Mouse (Mus musculus) v-Abl transformed pro-B cells (cell line): ENCODE measurements at regions not wholly inside any gene's neighbourhood (a gene's known extent, or its start where the extent isn't known, plus 50 kb on each side); places are given as distances from the start of the nearest gene placed in this dataset.

ENCODE experiments used
- in situ Hi-C, 2 experiments: fragments of 400-800 bp; cut with MboI; formaldehyde crosslinking; loops; one replicate each; pipeline ENCODE4 v1.15.1; 2025; ENCODE audit not compliant: unreplicated experiment in 2 of 2

DNA sequence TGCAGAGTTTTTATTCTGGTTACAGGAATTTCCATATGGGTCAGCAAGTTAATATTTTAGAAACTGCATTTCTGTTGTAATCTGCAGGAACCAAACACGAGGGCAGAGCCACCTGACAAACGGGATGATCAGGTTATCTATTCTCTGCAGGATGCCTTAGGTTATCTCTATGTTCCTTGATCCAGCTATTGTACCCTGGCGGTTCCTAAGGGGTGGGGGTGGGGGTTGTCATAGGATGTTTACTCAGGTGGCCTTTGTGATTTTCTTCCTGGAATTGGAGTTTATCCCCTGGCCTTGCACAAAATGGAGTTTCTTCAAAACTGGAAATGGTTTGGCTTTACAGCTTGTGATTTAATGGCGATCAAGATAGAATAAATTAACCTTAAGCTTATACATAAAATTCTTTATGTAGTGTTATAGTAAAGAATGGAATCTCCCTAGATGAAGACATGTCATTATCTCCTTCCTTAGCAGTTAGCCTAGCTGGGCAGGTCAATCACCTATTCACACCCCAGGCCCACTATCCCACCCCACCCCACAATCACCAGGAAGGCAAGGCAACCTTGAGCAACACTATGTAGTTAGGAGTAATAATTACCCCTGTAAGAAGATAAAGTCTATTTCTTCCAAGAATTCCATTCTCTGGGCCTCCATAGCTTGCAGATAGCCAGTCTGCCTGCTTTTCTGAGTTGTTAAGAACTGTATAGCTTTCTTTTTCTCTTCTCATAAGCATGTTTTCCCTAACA is 192.3 kb upstream of the B430218F22Rik start:
- in situ Hi-C loops = no loop called here

DNA sequence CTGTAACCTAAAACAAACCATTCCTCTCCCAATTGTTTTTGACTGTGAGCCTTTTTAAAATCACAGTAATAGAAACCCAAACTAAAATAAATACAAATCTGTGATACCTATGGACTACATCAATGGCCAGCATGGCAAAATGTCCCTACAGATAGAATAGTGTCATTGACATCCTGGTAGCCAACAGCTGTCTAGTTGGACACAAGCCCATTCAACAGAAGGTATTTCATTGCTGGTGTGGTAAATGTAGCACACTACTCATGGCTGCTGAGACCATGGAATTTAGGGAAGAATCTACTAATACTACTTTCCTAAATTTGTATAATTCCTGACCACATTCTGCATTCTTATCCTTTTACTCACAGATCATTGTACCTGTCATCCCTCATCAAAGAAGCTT is 178.3 kb upstream of the B430218F22Rik start:
- in situ Hi-C loops = no loop called here

DNA sequence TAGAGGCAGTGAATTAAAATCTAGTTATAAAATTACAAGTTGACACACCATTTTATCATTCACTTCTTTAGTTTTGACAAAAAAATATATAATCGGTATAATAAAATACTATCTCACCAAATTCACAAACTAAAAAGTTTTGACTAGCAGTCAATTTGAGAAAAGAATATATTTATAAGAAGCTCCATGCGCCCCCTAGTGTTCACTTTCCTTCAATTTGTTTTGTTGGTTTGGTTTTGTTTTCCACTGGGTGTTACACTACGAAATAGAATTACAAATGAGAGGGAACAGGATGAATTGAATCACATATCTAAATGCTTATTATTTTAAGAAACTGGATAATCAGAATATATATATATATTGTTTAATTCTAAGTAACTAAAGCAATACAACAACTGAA is 159.1 kb upstream of the B430218F22Rik start:
- in situ Hi-C loops = loop anchor here (5.0 to 25.0 kb wide), 4 partner anchors 563 to 1040 kb away; partner anchors contain the start of genes Emb (in 1 of the 2) and Gm17509 (in 1 of the 2)

DNA sequence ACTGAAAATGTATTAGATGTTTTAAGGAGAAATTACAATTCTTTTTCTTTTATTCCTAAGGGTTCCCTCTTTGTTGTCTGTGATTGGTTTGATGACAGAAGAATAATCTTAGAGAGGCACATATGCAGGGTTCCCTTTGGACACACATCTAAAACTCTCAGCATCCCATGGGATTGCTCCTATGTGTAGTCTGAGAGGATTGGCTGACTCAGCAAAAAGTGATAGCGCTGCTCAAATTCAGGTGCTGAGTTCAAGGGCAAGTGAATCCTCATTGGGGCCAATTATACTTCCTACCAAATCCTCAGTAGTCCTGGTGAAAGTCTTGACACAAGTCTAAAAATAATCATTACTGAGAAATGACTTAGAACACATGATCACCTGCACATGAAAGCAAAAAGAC is 148.5 kb upstream of the B430218F22Rik start:
- in situ Hi-C loops = loop anchor here (25.0 kb wide), 2 partner anchors 1026 to 1051 kb away; partner anchors contain the start of genes Emb (in 1 of the 2) and Gm17509 (in 1 of the 2)

DNA sequence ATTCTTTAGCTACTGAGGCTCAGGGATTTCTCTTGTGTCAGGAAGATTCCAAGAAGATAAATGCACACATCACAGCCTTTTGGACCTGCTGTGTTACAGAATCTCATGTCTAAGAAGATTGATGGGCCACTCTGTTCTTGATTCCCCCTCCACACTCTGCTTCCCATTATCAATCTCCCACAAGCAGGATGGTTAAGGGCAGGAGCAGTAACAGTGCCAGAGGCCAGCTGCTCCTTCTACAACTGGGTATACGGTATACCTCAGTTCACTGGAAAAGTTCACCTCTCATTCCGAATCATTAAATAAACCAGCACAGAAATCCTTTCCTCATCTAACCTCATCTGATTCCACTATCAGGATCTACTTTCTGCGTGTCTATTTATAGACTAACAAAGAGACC is 141.8 kb upstream of the B430218F22Rik start:
- in situ Hi-C loops = loop anchor here (25.0 kb wide), 2 partner anchors 1032 to 1057 kb away; partner anchors contain the start of genes Emb (in 1 of the 2) and Gm17509 (in 1 of the 2)

DNA sequence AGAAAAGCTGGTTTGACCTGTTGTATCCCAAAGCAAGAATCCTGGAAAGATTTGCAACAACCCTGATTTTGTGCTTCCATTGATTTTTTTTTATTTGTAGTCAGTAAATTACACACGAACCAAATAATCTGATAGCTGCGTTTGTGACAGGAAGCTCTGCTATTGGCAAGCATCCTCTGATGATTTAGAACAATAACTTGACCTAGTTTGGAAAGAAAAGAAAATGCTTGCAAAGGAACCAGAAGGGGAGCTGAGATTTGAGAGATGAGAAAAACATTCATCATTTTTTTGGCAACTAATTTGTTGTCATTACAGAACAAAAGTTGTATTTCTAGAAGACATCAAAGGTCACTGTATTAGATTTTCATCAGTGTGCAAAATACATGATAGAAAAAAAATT is 140.9 kb upstream of the B430218F22Rik start:
- in situ Hi-C loops = loop anchor here (25.0 kb wide), 2 partner anchors 1033 to 1058 kb away; partner anchors contain the start of genes Emb (in 1 of the 2) and Gm17509 (in 1 of the 2)

DNA sequence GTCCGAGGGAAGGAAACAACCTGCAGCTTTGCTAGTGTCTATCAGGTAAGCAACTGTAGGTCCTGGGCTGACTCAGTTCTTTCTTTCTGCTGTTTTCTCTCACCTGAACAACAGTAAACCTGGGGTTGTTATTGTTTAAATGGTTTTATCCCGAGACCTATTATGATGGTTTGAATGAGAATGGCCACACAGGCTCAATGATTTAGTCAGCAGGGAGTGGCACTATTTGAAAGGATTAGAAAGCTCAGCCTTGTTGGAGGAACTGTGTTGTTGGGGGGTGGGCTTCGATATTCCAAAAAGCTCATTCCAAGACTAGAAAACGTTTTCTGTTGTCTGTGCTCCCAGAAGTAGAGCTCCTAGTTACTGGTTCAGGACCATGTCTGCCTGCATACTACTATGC is 126.8 kb upstream of the B430218F22Rik start:
- in situ Hi-C loops = no loop called here

DNA sequence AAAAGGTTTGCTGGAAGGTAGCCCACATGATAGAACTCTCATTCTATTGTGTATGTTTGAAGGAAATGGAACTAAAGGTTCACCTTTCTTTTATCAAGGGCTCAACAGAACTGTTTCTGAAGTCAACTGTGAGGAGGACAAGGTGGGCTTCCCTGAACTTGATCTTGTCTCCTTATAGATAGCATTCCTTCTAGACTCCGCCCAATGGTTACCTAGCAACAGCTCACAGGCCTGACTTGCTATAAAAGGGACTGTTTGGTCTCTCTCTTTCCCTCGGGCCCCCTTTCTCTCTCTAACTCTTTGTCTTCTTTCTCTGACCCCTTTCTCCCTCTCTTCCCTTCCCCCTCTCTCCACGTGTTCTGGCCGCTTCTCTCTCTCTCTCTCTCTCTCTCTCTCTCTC is 123.5 kb upstream of the B430218F22Rik start:
- in situ Hi-C loops = no loop called here

DNA sequence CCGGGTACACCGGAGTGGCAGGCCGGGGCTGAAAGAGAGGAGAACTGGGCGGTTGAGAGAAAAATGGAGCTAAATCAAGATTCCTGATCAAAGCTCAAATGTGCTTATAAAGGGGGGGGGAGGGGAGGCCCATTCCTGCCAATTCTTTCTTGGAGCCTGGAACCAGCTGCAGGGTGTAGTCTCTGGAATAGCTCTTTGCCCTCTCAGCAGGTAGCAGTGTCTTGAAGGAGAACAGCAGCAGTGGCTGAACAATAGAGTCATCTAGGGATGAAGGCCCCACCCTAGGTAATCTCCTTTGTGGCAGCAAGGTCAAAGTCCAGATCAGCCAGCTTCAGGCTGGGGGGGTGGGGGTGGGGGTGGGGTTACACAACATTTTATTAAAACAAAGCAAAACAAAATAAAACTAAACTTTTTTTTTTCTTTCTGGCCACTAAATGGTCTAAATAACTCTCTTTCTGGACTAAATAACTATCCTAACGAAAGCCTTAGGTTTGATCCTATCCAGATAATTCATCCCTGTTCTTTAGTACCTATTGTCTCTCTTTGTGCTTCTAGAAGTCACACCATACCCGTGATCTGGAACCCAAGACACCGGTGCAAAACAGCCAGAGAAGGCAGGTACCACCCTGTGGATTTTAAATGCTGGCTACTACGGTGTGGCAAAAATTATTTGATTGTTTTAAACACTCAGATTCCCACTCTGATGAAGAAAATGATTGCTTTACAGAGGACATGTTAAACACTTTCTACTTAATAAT is 120.5 kb upstream of the B430218F22Rik start:
- in situ Hi-C loops = no loop called here

DNA sequence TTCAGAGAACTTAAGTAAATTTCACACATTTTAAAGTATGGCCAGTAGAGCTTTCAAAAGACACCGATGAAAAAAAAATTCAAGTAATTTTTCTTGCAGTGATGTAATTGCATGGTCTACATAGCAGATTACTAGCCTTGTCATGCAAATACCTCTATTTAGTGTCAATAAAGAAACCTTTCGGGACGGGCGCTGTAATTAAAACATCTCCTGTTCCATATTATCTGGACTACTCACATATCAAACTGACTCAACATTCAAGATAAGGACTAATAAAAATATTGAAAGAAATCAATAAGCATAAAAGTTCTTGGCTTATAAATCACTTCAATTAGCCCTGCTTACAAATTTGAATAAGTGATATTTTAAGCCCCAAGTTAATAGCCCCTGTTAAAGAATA is 113.5 kb upstream of the B430218F22Rik start:
- in situ Hi-C loops = no loop called here

DNA sequence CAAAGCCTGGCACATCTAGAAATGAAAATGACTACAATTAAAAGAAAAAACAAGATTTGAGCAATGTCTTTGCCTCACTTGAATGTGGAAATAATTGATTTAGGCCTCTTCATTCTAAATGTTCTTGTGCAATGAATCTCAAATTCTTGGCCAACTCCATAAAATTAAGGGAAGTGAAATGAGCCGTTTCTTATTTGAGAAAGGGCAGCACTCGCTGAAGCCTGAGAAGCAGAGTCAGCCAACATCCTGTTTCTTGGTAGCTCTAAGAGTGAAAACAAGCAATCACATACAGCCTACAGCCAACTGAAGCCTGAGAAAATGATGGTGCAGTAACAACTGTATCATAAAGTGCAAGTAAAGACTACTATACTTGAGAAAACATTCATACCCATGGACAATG is 105.5 kb upstream of the B430218F22Rik start:
- in situ Hi-C loops = no loop called here

DNA sequence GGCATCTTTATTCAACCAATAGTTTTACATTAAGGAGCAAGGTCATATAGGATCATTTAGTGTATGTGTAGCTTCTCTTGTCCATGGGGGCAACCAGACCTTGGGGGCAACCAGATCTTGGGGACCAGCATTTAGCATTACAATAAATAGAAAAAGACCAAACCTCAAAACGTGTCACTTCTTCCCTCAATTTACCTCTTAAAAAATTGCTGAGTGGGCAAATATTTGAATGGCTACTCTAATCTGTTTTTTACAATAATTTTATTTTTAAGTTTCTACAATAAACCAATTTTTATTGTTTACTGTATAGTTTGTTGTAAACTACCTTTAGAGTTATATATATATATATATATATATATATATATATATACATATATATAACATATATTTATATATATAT is 92.7 kb upstream of the B430218F22Rik start:
- in situ Hi-C loops = no loop called here

DNA sequence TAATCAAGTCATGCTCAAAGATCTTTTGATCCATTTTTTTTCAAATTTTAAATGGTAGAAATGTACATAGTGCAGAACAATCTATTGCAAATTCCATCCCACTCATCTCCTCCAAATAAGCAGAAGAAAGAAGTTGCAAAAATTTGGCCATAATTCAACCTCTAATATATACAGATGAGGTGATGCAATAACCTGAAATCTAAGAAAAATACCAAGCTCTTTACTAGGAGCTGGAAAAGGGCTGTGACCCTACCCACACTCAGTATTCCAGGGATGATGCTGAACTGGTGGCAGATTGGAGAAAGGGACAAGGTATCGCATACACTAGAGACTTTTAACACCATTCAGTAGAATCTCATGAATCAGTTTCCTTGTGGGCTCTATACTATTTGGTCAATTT is 76.3 kb upstream of the B430218F22Rik start:
- in situ Hi-C loops = no loop called here

DNA sequence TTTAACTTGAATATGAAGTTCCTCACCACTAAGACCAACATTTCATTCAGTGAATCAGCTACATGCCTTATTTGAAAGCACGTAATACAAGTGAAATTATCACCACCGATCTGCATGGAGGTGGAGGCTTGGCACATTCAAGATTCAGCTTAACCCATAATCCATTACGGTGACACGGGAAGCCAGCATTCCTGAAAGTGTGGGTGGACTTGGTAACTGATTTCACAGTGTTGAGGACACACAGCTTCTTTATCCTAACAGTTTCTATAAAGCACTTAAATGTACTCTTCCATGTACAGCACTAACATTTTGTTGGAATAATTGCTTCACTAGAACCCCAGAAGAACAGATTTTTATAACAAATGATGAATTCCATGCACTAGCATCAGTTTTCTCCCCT is 72.8 kb upstream of the B430218F22Rik start:
- in situ Hi-C loops = no loop called here
